Mouse (Mus musculus) forebrain, embryonic 14.5 days (tissue): Measurements from ENCODE around the gene Rfwd3. TPM values are rescaled to one million over a fixed set of nuclear protein-coding genes. Genes with fewer than 3 reads are reported as not detected.
A peak's percentile ranks its signal among the peaks of the same experiment; 100 is the strongest.

ENCODE experiments used
- ATAC-seq: fragments of 200-750 bp; cut with Nextera tagmentation; 2 replicates; pipeline ENCODE4 v1.8.0; 2017; ENCODE audit warnings: mild to moderate bottlenecking, moderate library complexity
- DNase-seq: peaks from one replicate; pipeline ENCODE4 v3.0.0-alpha.2; 2015; ENCODE audit warnings: low spot score
- H3K27ac ChIP-seq: fragments of 300-500 bp; sonication (generic); 2 replicates; pipeline ENCODE4 v1.5.1; 2014; ENCODE audit warnings: low read depth, mild to moderate bottlenecking, control low read depth, low read length, moderate library complexity
- H3K27me3 ChIP-seq: fragments of 300-500 bp; sonication (generic); replicated peaks from 2 replicates; pipeline ENCODE4 v1.6.1; 2014; ENCODE audit warnings: low read length, control low read depth, mixed read lengths; ENCODE audit not compliant: control insufficient read depth, insufficient read depth
- H3K36me3 ChIP-seq: fragments of 300-500 bp; sonication (generic); 2 replicates; pipeline ENCODE4 v1.6.1; 2014; ENCODE audit warnings: low read length, control low read depth; ENCODE audit not compliant: control insufficient read depth, insufficient read depth
- H3K4me1 ChIP-seq: fragments of 300-500 bp; sonication (generic); 2 replicates; pipeline ENCODE4 v1.6.1; 2014; ENCODE audit warnings: antibody characterized with exemption, low read length, control low read depth; ENCODE audit not compliant: control insufficient read depth, insufficient read depth
- H3K4me2 ChIP-seq: fragments of 300-500 bp; sonication (generic); 2 replicates; pipeline ENCODE4 v1.6.1; 2014; ENCODE audit warnings: mild to moderate bottlenecking, control low read depth, low read length
- H3K4me3 ChIP-seq: fragments of 300-500 bp; sonication (generic); 2 replicates; pipeline ENCODE4 v1.5.1; 2014; ENCODE audit warnings: low read depth, low read length, control low read depth
- H3K9ac ChIP-seq: fragments of 300-500 bp; sonication (generic); 2 replicates; pipeline ENCODE4 v1.6.1; 2014; ENCODE audit warnings: mild to moderate bottlenecking, low read length, control low read depth, moderate library complexity
- H3K9me3 ChIP-seq: fragments of 300-500 bp; sonication (generic); replicated peaks from 2 replicates; pipeline ENCODE4 v1.6.1; 2016; ENCODE audit warnings: low read length, control low read depth, mixed read lengths; ENCODE audit not compliant: control insufficient read depth
- WGBS: fragments of 180-500 bp; shearing (Covaris S2); extraction: QIAGEN DNeasy Blood & Tissue Kit; methylation state at CpG from one replicate; pipeline ENCODE4 v1.1.7; 2014; 5-methylcytosine and 5-hydroxymethylcytosine counted together
- polyA plus RNA-seq: library from polyadenylated mRNA; unstranded; fragments of >200 nt; fragmentation: Nextera tagmentation; extraction: Ambion mirVana; gene quantifications from 2 replicates; pipeline ENCODE4 v1.2.1, GENCODE M21; 2014

The Rfwd3 gene
- polyA plus RNA-seq = 34.4 and 35.3 TPM in 2 replicates

DNA sequence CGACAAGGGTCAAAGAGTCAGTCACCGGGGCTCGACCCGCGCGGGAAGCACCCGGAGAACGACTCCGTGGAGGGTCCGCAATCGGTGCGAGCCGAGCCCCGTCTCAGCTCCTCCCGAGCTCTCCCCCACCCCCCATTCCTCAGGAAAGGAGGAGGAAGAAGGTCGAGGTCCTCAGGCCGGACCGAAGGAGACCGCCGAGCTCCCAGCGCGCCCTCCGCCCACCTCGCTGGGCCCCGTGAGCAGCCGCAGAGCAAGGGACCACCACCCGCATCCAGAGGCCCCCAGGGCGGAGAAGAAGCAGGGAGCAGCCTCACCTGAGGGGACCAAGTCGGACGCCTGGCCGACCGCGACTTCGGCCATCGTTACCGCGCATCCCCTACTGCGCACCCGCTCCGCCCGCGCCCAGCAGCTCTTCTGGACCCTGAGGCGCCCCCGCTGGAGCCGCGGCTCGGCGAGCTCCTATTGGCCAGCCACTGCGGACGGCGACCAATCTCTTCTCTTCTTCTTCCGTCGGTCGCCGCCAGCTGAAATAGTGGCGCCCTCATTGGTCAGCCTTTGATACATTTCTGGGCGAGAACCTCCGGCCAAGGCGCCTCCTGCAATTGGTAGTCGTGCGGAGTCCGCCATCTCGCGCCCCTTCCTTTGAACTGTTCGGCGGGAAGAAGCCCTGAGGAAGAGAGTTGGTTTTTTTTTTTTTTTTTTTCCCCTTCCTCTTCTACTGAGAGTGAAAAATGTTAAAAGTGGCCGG is at the start of gene Rfwd3:
TSS of gene Rfwd3 (minus strand) at position 402 of the 748 bp plus-strand sequence.
- WGBS = under 1% methylated on average over 62 of the region's 67 CpGs
- Histone ChIP-seq H3K27me3 (no peaks in the 10 kb centered on the region), H3K9me3 (no peaks in the 10 kb centered on the region), H3K27ac (peak within 1 kb of the TSS; percentile 61), H3K4me2 (peak within 1 kb of the TSS; percentile 65), H3K36me3 (peaks cover 17% of the 10 kb centered on the region), H3K9ac (peak within 1 kb of the TSS; percentile 92), H3K4me3 (peak within 1 kb of the TSS; percentile 94), H3K4me1 (peaks cover 9% of the 10 kb centered on the region)
- ATAC-seq (peak; percentile 99), DNase-seq (peak; percentile 98)

DNA sequence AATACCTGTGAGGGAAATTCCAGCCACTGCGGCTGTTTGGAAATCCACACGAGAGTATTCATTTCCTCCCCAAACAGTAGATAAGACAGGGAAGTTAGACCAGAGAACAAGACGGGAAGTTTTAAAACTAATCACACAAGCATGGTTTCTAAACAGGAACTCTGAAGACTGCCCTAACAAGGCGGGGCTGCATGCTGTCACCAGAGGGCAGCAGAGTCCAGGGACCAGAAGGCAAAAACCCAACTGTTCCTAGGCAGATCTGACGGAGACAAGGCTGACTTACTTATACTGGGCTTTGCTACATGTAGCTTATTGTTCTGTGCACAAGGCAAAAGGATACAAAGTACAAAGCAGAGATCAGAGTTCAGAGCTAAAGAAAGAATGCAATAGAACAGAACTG is 43.2 kb upstream of the Rfwd3 start:
- Histone ChIP-seq H3K4me1 (no peaks in the 10 kb centered on the region), H3K9ac (no peak overlapping the region), H3K27me3 (no peaks in the 10 kb centered on the region; the same call in 1 of the 2 replicates), H3K36me3 (no peaks in the 10 kb centered on the region), H3K9me3 (no peaks in the 10 kb centered on the region), H3K27ac (no peak overlapping the region), H3K4me3 (no peak overlapping the region), H3K4me2 (no peak overlapping the region)
- ATAC-seq = no peak
- WGBS = 19% methylated on average over 5 of the region's 5 CpGs
- peak; percentile 81 for DNase-seq

DNA sequence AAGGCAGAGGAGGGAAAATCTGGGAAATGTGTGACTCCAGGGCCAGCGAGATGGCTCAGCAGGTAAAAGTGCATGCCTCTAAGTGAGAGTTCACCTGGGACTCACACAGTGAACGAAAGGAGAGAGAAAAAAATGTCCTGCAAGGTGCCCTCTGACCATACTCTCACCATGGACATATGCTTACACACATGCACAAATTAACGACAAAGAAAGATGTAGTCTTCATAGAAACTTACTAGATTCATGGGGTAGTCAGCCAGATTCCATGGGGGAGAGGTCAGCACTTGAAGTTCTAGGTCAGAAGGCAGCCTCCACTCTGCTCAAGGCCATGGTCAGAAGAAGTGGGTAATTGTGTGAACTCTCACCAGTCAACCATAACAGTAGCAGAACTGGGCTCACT is 40.2 kb upstream of the Rfwd3 start:
- 86% methylated on average over 3 of the region's 3 CpGs for WGBS
- Histone ChIP-seq H3K4me2 (no peak overlapping the region), H3K36me3 (no peaks in the 10 kb centered on the region), H3K4me1 (no peaks in the 10 kb centered on the region), H3K27me3 (no peaks in the 10 kb centered on the region; the same call in none of the 2 replicates), H3K9ac (no peak overlapping the region), H3K9me3 (no peaks in the 10 kb centered on the region), H3K27ac (no peak overlapping the region), H3K4me3 (no peak overlapping the region)
- ATAC-seq (no peak), DNase-seq (no peak)

DNA sequence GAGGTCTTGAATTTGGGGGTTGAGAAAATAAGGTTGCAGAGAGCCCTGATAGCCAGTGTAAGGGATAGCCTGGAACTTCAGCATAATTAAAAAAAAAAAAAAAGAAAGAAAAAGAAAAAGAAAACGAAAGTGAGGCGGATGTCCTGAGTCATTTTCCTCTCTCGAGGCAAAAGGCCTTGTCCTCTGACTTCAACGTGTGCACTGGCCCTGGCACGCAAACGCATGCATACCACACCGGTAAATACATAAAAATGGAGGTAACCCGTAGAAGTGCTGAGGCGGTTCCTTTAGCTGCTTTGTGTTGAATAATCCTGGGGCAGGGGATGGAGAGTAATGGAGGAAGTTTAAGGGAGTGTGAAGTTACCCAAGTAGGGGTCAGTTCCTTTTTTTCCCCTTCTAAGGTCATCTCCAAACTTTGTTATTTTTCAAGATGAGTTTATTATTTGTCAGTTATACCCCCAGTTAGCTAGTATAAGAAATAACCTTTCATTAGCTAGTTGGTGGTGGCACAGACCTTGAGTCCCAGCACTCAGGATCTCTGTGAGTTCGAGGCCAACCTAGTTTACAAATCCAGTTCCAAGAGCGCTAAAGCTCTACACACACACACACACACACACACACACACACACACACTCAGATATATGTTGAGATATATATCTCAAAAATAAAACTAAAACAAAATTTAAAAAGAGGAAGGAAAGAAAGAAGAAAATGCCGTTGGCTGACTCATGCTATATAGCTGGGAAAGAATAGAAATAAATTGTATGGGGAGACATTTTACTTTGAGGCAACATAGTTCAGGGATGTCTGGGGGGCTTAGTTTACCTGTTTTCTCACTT is 38.6 kb upstream of the Rfwd3 start:
- DNase-seq (no peak), ATAC-seq (no peak)
- 50% methylated on average over 12 of the region's 12 CpGs for WGBS
- Histone ChIP-seq H3K36me3 (no peaks in the 10 kb centered on the region), H3K9ac (no peak overlapping the region; the same call in 1 of the 2 replicates), H3K4me2 (peak overlapping the region; percentile 64), H3K27me3 (no peaks in the 10 kb centered on the region; the same call in none of the 2 replicates), H3K4me1 (no peaks in the 10 kb centered on the region), H3K9me3 (no peaks in the 10 kb centered on the region), H3K27ac (no peak overlapping the region), H3K4me3 (peak overlapping the region; percentile 36)

DNA sequence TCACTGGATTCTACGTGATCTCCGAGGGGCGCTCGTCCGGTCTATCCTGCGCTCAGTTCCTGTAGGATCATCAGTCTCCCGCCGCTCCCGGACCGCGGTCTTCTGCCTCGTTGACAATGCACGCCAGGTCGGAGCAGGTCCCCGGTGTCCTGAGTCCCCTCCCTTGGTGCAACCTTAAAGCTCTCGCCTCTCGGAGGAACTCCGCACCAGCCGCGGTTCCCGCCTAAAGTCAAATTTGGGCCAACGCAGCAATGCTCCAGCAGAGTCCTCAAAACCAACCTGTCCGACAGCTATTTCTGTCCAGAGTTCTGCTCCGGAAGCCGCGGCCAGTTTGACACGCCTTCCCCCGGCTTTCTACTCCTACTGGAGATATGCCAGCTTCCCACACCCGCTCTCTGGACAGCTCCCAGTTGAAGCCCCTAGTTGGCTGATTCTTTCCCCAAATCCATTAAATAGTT is 37.9 kb upstream of the Rfwd3 start, which contains the start of gene Mlkl:
TSS of gene Mlkl (minus strand) at position 288 of the 458 bp plus-strand sequence.
- DNase-seq (peak; percentile 41), ATAC-seq (no peak)
- Histone ChIP-seq H3K4me2 (peak within 1 kb of the TSS; percentile 64), H3K27me3 (no peaks in the 10 kb centered on the region; the same call in none of the 2 replicates), H3K9ac (peak within 1 kb of the TSS; percentile 54), H3K4me1 (no peaks in the 10 kb centered on the region), H3K4me3 (peak within 1 kb of the TSS; percentile 36), H3K9me3 (no peaks in the 10 kb centered on the region), H3K27ac (no peak within 1 kb of the TSS), H3K36me3 (no peaks in the 10 kb centered on the region)
- WGBS = under 1% methylated on average over 29 of the region's 29 CpGs

DNA sequence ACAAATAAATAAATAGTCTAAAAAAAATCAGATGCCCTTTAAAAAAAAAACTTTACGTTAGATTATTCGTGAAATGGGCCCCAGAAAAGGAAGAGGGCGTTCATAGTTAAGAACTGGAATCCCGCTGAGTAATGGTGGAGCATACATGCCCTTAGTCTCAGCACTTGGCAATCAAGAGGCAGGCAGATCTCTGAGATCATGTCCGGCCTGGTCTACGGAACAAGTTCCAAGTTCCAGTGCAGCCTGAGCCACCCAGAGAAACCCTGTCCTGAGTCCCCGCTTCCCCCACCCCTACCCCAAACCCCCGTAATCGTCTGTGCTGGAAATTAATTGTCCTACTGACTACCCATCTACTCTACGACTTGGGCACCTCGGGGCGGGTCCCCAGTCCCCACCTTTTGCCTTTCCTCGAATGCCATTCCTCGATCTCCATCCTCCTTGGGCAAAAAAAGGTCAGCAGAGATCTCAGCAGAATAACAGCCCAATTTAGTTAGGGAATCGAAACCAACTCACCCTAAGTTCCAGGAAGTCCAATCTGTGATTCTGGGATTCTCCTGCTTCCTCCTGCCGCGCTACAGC is 37.4 kb upstream of the Rfwd3 start:
- Histone ChIP-seq H3K9ac (peak overlapping the region; percentile 54), H3K9me3 (no peaks in the 10 kb centered on the region), H3K36me3 (no peaks in the 10 kb centered on the region), H3K4me3 (peak overlapping the region; percentile 36), H3K4me1 (no peaks in the 10 kb centered on the region), H3K27me3 (no peaks in the 10 kb centered on the region; the same call in none of the 2 replicates), H3K27ac (no peak overlapping the region), H3K4me2 (peak overlapping the region; percentile 64)
- DNase-seq (no peak), ATAC-seq (no peak)
- 35% methylated on average over 17 of the region's 17 CpGs for WGBS

DNA sequence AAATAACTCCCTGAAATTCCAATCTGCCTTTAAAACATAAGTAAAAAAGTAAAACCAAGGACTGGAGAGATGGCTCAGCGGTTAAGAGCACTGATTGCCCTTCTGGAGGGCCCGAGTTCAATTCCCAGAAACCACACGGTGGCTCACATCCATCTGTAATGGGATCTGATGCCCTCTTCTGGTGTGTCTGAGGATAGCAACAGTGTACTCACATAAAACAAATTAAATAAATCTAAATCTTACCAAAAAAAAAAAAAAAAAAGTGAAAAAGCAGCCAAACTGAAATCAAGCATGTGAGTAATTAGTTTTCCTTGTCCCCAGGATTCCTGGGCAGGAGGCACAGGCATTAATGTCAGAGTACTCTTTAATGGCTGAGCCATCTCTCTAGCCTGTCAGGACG is 36.7 kb upstream of the Rfwd3 start:
- Histone ChIP-seq H3K27me3 (no peaks in the 10 kb centered on the region; the same call in none of the 2 replicates), H3K9me3 (no peaks in the 10 kb centered on the region), H3K27ac (no peak overlapping the region), H3K4me3 (no peak overlapping the region), H3K4me1 (no peaks in the 10 kb centered on the region), H3K9ac (no peak overlapping the region), H3K4me2 (no peak overlapping the region), H3K36me3 (no peaks in the 10 kb centered on the region)
- DNase-seq = no peak
- 81% methylated on average over 4 of the region's 4 CpGs for WGBS
- ATAC-seq = no peak

DNA sequence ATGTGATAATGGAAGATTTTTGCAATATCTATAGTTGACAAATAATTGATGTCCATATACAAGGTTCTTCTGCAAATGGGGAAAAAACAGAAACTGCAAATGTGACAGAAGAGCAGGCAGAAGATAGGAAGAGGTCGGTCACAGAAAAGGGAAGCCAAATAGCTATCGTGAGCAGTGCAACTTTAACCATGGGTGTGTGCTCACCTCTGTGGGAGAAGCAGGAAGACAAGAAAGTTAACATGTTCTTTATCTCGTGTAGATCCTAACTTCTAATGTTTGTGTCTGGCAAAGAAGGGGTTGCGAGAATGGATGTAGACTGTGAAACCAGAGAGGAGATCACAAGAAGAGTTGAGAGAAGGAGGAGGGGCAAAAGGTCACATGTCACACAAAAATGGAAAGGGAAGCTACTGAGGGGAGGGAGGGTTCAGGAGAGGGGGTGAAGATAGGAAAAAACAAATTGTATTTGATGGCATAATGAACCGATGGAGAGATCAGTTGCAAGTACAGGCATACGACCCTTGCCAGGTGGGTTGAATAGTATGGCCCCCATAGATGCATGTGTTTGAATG is 25.3 kb upstream of the Rfwd3 start:
- H3K4me1 ChIP-seq = no peaks in the 10 kb centered on the region
- ATAC-seq (no peak), DNase-seq (no peak)
- no peak overlapping the region for H3K4me3 ChIP-seq
- no peak overlapping the region for H3K27ac ChIP-seq
- H3K27me3 ChIP-seq = no peaks in the 10 kb centered on the region
- H3K36me3 ChIP-seq = no peaks in the 10 kb centered on the region
- no peak overlapping the region for H3K9ac ChIP-seq
- 82% methylated on average over 6 of the region's 6 CpGs for WGBS
- H3K4me2 ChIP-seq = no peak overlapping the region
- H3K9me3 ChIP-seq = no peaks in the 10 kb centered on the region
